Mouse (Mus musculus) hematopoietic stem cell, adult 5-6 weeks (primary cell): ENCODE measurements around the gene Map9. TPM values are rescaled to one million over a fixed set of nuclear protein-coding genes. Genes with fewer than 3 reads are reported as not detected.
"Not testable (repeated sequence)": the region's sequence is repeated elsewhere in the genome, so short reads cannot be mapped to it uniquely, and the experiment has no call there.

Source experiments
- ATAC-seq, 2 experiments: fragments of 125-278 bp in 1 of 2; replicated peaks in 1 of 2; 2 replicates each; pipeline ENCODE4 v1.8.0; 2016 to 2017; ENCODE audit warnings: inconsistent platforms in 2 of 2, mild to moderate bottlenecking in 2 of 2, moderate number of reproducible peaks in 2 of 2, low read depth in 1 of 2, moderate TSS enrichment in 1 of 2; ENCODE audit not compliant: low FRiP score in 2 of 2, poor library complexity in 2 of 2, severe bottlenecking in 2 of 2, insufficient read depth in 1 of 2, low TSS enrichment in 1 of 2
- total RNA-seq: library from RNA; stranded (forward); fragments of 172-1452, 232-1000 nt; gene quantifications from 2 replicates; pipeline ENCODE4 v1.2.3, GENCODE M21; 2017

The Map9 gene
- total RNA-seq, 1 experiment from 2014 or later = 8.1 TPM

DNA sequence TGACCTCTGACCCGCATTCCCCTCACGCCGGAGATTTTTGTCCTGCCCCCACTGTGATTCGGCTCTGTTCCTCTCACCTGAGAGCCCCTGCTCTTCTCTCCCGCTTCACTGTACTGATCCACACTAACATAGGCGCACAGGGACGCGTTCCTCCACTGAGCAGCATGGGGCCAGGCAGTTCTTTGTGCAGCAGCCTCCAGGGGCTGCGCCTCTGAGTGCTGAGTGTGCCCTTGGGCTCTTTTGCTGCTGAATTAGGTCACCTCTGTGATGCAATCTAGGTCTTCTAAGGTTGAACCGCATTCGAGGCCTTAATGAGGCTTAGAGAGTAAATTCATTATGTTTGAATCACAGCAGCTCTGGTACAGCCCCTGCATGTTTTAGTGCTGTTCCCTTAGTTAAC, 24.5 kb downstream of the Map9 start:
- no peak for ATAC-seq

DNA sequence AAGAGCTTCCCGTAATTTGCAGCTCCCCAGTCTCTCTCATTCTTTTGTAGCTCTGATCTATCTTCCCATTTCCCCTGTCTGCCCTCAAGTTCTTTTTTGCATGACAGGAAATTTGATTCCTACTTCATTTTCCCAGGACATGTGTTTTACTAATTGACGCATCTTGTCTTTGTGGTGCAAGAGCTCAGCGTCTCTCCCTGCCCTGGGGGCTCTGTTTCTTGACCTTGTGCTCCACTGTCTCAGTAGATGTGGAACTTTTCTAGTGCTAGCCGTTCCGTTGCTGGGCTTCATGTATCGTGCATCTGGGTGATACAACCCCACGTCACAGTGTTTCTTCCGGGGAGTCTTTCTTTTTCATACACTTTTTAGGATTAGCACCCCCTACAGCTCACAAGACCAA, 27.2 kb downstream of the Map9 start:
- no peak for ATAC-seq

DNA sequence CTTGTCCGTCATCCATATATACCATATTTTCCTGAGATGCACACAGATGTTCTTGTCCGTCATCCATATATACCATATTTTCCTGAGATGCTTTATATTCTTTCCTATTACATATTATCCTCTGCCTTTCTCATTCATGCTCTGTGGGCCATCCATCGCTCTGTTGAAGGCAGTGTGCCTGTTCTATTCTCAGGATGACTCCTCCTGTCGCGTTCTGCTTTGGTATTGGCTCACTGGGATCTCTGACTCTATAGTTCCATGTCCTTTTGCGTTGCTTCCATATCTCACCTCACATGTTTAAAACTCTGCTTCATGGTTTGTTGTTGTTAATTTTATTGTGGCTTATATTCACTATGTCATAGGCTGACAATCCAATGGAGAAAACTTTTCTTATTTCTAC, 48.0 kb downstream of the Map9 start:
- ATAC-seq = no peak

DNA sequence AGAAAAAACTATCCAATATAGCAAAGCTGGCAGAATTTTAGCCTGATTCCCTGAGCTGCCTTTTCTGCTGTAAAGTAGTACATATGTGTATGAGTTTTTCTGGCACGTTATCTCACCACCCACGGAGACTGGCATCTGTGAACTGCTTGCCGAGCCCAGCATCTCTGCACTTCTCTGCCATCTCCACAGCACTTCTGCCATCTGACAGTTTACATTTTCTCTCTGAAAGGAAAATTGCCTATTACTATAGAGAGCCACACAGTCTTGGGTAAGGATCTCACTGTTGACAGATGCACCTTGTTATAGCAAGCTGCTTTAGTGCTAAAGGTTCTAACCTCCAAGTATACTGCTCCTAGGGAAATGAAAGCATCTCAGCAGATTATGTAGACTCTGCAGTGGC, 48.5 kb downstream of the Map9 start:
- no peak for ATAC-seq

DNA sequence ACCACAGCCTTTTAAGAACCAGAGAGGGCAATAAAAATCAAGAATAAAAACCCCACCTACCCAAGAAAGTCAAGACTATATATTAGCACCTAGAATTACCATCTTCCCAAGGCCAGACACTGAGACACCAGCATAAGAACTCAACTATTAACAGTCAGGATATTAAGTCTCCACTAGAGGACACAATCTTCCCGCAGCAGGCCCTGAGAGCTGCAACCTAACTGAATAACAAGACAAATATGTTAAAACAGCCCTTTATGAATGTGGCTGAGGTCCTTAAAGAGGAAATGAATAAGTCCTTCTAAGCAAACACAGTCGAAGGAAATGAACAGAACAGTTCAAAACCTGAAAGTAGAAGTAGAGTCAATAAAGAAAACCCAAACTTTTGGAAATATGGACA, 49.6 kb downstream of the Map9 start:
- no peak for ATAC-seq

DNA sequence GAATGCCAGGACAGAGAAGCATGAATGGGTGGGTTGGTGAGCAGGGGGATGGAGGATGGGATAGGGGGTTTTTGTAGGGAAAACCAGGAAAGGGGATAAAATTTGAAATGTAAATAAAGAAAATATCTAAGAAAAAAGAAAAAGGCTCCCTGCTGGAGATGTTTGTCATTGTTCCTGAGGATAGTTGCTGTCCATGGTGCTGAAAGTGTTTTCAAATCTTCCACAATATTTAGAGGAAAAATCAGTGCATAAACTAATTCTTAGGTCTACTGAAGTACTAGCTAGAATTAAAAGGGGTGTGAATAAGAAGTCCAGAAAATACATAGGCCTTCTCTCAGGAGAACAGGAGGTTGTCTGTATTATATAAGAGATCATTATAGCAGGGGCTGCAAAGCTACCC, 54.6 kb downstream of the Map9 start:
- no peak for ATAC-seq

DNA sequence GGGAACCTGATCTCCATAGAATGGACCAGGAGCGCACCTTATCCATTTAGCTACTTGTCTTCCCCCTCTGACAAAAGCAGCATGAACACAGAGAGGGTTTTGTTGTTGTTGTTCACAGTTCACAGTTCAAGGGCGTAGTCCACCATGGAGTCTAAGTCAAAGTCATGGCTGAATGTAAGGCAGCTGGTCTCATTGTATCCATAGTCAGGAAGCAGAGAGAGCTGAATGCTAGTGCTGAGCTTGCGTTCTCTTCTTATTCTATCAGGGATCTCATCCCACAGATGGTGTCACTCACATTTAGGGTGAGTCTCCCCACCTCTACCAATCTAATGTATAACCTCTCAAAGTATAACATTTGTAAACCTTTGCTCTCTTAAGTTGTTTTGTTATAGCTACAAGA, 60.1 kb downstream of the Map9 start:
- no peak for ATAC-seq

DNA sequence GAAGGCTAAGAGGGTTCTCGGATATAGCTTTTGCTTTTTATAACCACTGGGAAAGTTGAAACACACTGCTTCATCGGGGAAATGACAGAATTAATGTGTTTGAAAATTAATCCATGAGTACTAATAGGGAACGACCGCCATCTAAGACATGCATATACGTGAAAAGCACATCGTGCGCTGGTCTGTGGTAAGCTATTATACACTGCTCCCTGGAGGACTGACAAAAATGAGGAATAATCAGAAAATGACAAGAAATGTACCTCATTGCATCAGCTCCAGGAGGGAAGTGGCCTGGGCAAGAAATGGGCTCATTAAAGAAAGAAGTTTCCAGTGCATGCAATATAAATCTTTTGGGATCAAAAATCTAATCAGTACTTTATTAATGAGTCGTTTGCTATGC, 77.5 kb downstream of the Map9 start:
- no peak for ATAC-seq

DNA sequence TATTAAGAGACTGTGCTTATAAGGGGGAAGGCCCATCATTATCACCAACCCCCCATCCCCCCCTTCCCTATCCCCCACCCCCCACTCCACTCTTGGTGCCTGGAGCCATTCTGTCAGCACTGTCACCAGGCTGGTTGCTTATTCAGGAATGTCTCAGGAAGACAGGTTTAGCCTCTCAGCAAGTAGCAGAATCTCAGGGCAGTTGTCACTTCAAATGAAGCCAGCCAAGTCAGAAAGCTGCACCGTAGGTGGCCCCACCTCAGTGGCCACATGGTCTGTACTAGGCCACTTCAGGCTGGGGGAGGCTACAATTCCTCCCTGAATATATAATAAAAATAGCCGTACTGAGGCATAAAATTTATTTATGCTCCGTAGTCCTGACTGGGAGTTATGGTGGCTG, 83.1 kb downstream of the Map9 start:
- no peak for ATAC-seq

DNA sequence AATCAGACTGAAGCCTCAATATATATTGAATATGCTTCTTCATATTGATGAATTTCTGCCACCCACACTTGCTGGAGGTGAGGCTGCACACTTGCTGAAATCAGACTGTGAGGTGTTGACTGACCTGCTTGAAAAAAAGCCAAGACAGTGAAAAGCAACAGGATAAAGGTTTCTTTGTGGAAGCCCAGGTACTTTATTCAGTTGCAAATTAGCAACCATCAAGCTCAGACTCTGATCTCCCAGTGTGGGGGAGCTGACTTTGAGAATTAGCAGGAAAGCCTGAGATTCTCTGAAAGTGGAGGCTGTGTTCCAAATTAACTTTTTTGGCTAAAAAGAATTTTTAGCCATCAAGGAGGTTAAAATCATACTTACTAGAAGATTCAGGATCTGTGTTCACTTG, 83.8 kb downstream of the Map9 start:
- ATAC-seq = not testable (repeated sequence)

Other genes starting within 250 kb of the Map9 start
- gene Gucy1a1, start 212.3 kb upstream of the Map9 start, total RNA-seq = 13.3 and 18.3 TPM in 2 replicates
- gene Npy2r, start 190.0 kb downstream of the Map9 start, total RNA-seq = not detected in 2 replicates